Mouse (Mus musculus) bone marrow macrophage, adult 2 months (primary cell): ENCODE results near the gene Tnfrsf25. TPM values are rescaled to one million over a fixed set of nuclear protein-coding genes. Genes with fewer than 3 reads are reported as not detected.

Experiments
- H3K27ac ChIP-seq: 2 replicates; pipeline ENCODE4 v1.5.1; 2012; ENCODE audit warnings: low read depth, low read length; ENCODE audit not compliant: insufficient read depth
- H3K4me1 ChIP-seq: 2 replicates; pipeline ENCODE4 v1.6.1; 2012; ENCODE audit warnings: low read length; ENCODE audit not compliant: control insufficient read depth, insufficient read depth
- H3K4me3 ChIP-seq: 2 replicates; pipeline ENCODE4 v1.5.1; 2012; ENCODE audit warnings: mild to moderate bottlenecking, low read length, moderate library complexity; ENCODE audit not compliant: insufficient read depth
- CTCF ChIP-seq: IDR thresholded peaks from 2 replicates; pipeline ENCODE4 v1.5.1; 2012; ENCODE audit warnings: low read depth, mild to moderate bottlenecking, low read length, moderate library complexity
- POLR2A ChIP-seq: IDR thresholded peaks from 2 replicates; pipeline ENCODE4 v1.6.1; 2012; ENCODE audit warnings: mild to moderate bottlenecking, low read depth, low read length, borderline replicate concordance
- polyA plus RNA-seq: library from polyadenylated mRNA; stranded (reverse); fragments of >200 nt; gene quantifications from 2 replicates; pipeline ENCODE4 v1.2.4, GENCODE M21; 2012; ENCODE audit not compliant: missing spikeins, insufficient read depth, insufficient read length

Gene Tnfrsf25
- polyA plus RNA-seq, 1 experiment, result not detected

GRCm38 (mm10) chr4:152153771-152154177, 38.0 kb downstream of the Tnfrsf25 start:
- Histone ChIP-seq H3K27ac (no peak overlapping the region), H3K4me1 (peaks cover 12% of the 10 kb centered on the region)
- TF ChIP-seq POLR2A (no peak), CTCF (peak; percentile 52; the same call in 1 of the 2 replicates)

GRCm38 (mm10) chr4:152155019-152155418, 39.3 kb downstream of the Tnfrsf25 start:
- Histone ChIP-seq H3K4me1 (peaks cover 12% of the 10 kb centered on the region), H3K27ac (no peak overlapping the region)
- TF ChIP-seq CTCF (no peak), POLR2A (no peak)

More at GRCm38 (mm10) chr4:152153771-152154177, 38.0 kb downstream of the Tnfrsf25 start:
- H3K4me3 ChIP-seq, result peak overlapping the region; percentile 23

GRCm38 (mm10) chr4:152157779-152158584, 42.2 kb downstream of the Tnfrsf25 start:
- peak overlapping the region; percentile 44 for H3K4me3 ChIP-seq
- H3K4me1 ChIP-seq, result peaks cover 12% of the 10 kb centered on the region
- no peak overlapping the region for H3K27ac ChIP-seq
- TF ChIP-seq CTCF, result peak; percentile 99
- no peak for TF ChIP-seq POLR2A

More at GRCm38 (mm10) chr4:152155019-152155418, 39.3 kb downstream of the Tnfrsf25 start:
- no peak overlapping the region for H3K4me3 ChIP-seq

- no peak for TF ChIP-seq CTCF
- no peak for TF ChIP-seq POLR2A
- peaks cover 10% of the 10 kb centered on the region for H3K4me1 ChIP-seq
- peak within 1 kb of the TSS; percentile 44 for H3K4me3 ChIP-seq
- no peak within 1 kb of the TSS for H3K27ac ChIP-seq
These were observed 43.0 kb downstream of the Tnfrsf25 start, which contains the start of gene Hes2 for GRCm38 (mm10) chr4:152158585-152159284. Gene Hes2 (plus strand): TSS chr4:152158867.

- TF ChIP-seq CTCF (no peak), POLR2A (no peak)
- Histone ChIP-seq H3K27ac (no peak overlapping the region), H3K4me3 (peak overlapping the region; percentile 44), H3K4me1 (peaks cover 8% of the 10 kb centered on the region)
These were observed 43.5 kb downstream of the Tnfrsf25 start for GRCm38 (mm10) chr4:152159285-152159678.

- Histone ChIP-seq H3K4me1 (peaks cover 12% of the 10 kb centered on the region), H3K4me3 (no peak overlapping the region), H3K27ac (no peak overlapping the region)
- TF ChIP-seq POLR2A (no peak), CTCF (no peak)
These were observed 45.0 kb downstream of the Tnfrsf25 start for GRCm38 (mm10) chr4:152160748-152161147.

GRCm38 (mm10) chr4:152161601-152162000, 45.9 kb downstream of the Tnfrsf25 start:
- Histone ChIP-seq H3K27ac (no peak overlapping the region), H3K4me1 (peaks cover 12% of the 10 kb centered on the region), H3K4me3 (no peak overlapping the region)
- TF ChIP-seq POLR2A (no peak), CTCF (no peak)

GRCm38 (mm10) chr4:152162748-152163147, 47.0 kb downstream of the Tnfrsf25 start:
- TF ChIP-seq POLR2A (no peak), CTCF (no peak)

GRCm38 (mm10) chr4:152165036-152165931, 49.5 kb downstream of the Tnfrsf25 start:
- peak overlapping the region; percentile 88 for H3K27ac ChIP-seq
- H3K4me3 ChIP-seq, result peak overlapping the region; percentile 35
- no peak for TF ChIP-seq POLR2A
- TF ChIP-seq CTCF, result peak; percentile 98
- H3K4me1 ChIP-seq, result peaks cover 8% of the 10 kb centered on the region

More at GRCm38 (mm10) chr4:152162748-152163147, 47.0 kb downstream of the Tnfrsf25 start:
- Histone ChIP-seq H3K4me3 (no peak overlapping the region), H3K27ac (no peak overlapping the region), H3K4me1 (peaks cover 12% of the 10 kb centered on the region)
